Mouse (Mus musculus): Measurements from ENCODE around the gene Pmp22. TPM values are rescaled to one million over a fixed set of nuclear protein-coding genes. Genes with fewer than 3 reads are reported as not detected.

The Pmp22 gene
- polyA plus RNA-seq, 1 experiment from 2014 or later, result 119 TPM

GRCm38 (mm10) chr11:63176416-63176815 lies 47.6 kb downstream of the Pmp22 start:
- Histone ChIP-seq H3K4me1 (ENCODE audit: control insufficient read depth, insufficient read depth, low read length) (no peaks in the 10 kb centered on the region), H3K4me2 (ENCODE audit: low read depth, low read length) (no peak overlapping the region), H3K27me3 (ENCODE audit: control insufficient read depth, insufficient read depth, low read length) (no peaks in the 10 kb centered on the region), H3K9me3 (replicated peaks; ENCODE audit: control insufficient read depth, low read length) (no peaks in the 10 kb centered on the region), H3K4me3 (ENCODE audit: low read length) (no peak overlapping the region), H3K9ac (ENCODE audit: low read length) (no peak overlapping the region), H3K36me3 (ENCODE audit: control insufficient read depth, insufficient read depth) (no peaks in the 10 kb centered on the region), H3K27ac (ENCODE audit: low read length) (no peak overlapping the region)
- 74% methylated on average over 7 of the region's 7 CpGs for WGBS
- no peak for ATAC-seq (replicated peaks; ENCODE audit: extremely low read depth, insufficient read depth, low FRiP score)

GRCm38 (mm10) chr11:63180262-63181101 lies 51.7 kb downstream of the Pmp22 start:
- Histone ChIP-seq H3K9me3 (replicated peaks; ENCODE audit: control insufficient read depth, low read length) (no peaks in the 10 kb centered on the region), H3K4me2 (ENCODE audit: low read depth, low read length) (no peak overlapping the region), H3K4me1 (ENCODE audit: control insufficient read depth, insufficient read depth, low read length) (no peaks in the 10 kb centered on the region), H3K27me3 (ENCODE audit: control insufficient read depth, insufficient read depth, low read length) (no peaks in the 10 kb centered on the region), H3K9ac (ENCODE audit: low read length) (no peak overlapping the region), H3K36me3 (ENCODE audit: control insufficient read depth, insufficient read depth) (no peaks in the 10 kb centered on the region), H3K4me3 (ENCODE audit: low read length) (no peak overlapping the region), H3K27ac (ENCODE audit: low read length) (no peak overlapping the region)
- 68% methylated on average over 7 of the region's 7 CpGs for WGBS
- ATAC-seq (replicated peaks; ENCODE audit: extremely low read depth, insufficient read depth, low FRiP score), result no peak

GRCm38 (mm10) chr11:63188803-63189202 lies 60.0 kb downstream of the Pmp22 start:
- Histone ChIP-seq H3K4me2 (ENCODE audit: low read depth, low read length) (no peak overlapping the region), H3K4me3 (ENCODE audit: low read length) (no peak overlapping the region), H3K27me3 (ENCODE audit: control insufficient read depth, insufficient read depth, low read length) (no peaks in the 10 kb centered on the region), H3K36me3 (ENCODE audit: control insufficient read depth, insufficient read depth) (no peaks in the 10 kb centered on the region), H3K27ac (ENCODE audit: low read length) (no peak overlapping the region), H3K9ac (ENCODE audit: low read length) (no peak overlapping the region), H3K4me1 (ENCODE audit: control insufficient read depth, insufficient read depth, low read length) (peaks cover 4% of the 10 kb centered on the region), H3K9me3 (replicated peaks; ENCODE audit: control insufficient read depth, low read length) (no peaks in the 10 kb centered on the region)
- no peak for ATAC-seq (replicated peaks; ENCODE audit: extremely low read depth, insufficient read depth, low FRiP score)
- 77% methylated on average over 7 of the region's 7 CpGs for WGBS

GRCm38 (mm10) chr11:63198070-63198469 lies 69.3 kb downstream of the Pmp22 start:
- H3K27me3 ChIP-seq (ENCODE audit: control insufficient read depth, insufficient read depth, low read length), result no peaks in the 10 kb centered on the region
- no peak overlapping the region for H3K27ac ChIP-seq (ENCODE audit: low read length)
- H3K36me3 ChIP-seq (ENCODE audit: control insufficient read depth, insufficient read depth), result no peaks in the 10 kb centered on the region
- ATAC-seq (replicated peaks; ENCODE audit: extremely low read depth, insufficient read depth, low FRiP score), result no peak
- no peak overlapping the region for H3K4me2 ChIP-seq (ENCODE audit: low read depth, low read length)
- 58% methylated on average over 4 of the region's 4 CpGs for WGBS
- H3K9ac ChIP-seq (ENCODE audit: low read length), result no peak overlapping the region
- H3K4me1 ChIP-seq (ENCODE audit: control insufficient read depth, insufficient read depth, low read length), result no peaks in the 10 kb centered on the region
- H3K9me3 ChIP-seq (replicated peaks; ENCODE audit: control insufficient read depth, low read length), result peaks cover 15% of the 10 kb centered on the region
- H3K4me3 ChIP-seq (ENCODE audit: low read length), result no peak overlapping the region

GRCm38 (mm10) chr11:63201989-63202535 lies 73.3 kb downstream of the Pmp22 start:
- Histone ChIP-seq H3K36me3 (ENCODE audit: control insufficient read depth, insufficient read depth) (no peaks in the 10 kb centered on the region), H3K27ac (ENCODE audit: low read length) (no peak overlapping the region), H3K9me3 (replicated peaks; ENCODE audit: control insufficient read depth, low read length) (peaks cover 15% of the 10 kb centered on the region), H3K4me3 (ENCODE audit: low read length) (no peak overlapping the region), H3K9ac (ENCODE audit: low read length) (no peak overlapping the region), H3K4me1 (ENCODE audit: control insufficient read depth, insufficient read depth, low read length) (no peaks in the 10 kb centered on the region), H3K27me3 (ENCODE audit: control insufficient read depth, insufficient read depth, low read length) (no peaks in the 10 kb centered on the region), H3K4me2 (ENCODE audit: low read depth, low read length) (no peak overlapping the region)
- WGBS, result 79% methylated on average over 3 of the region's 3 CpGs
- ATAC-seq (replicated peaks; ENCODE audit: extremely low read depth, insufficient read depth, low FRiP score), result no peak

Other genes with a start within 250 kb of the Pmp22 start
- gene Tvp23b, start 249.5 kb upstream of the Pmp22 start, polyA plus RNA-seq (2015; fragmentation: Nextera tagmentation; extraction: Ambion mirVana), result 45.6 and 54.9 TPM in 2 replicates
- gene Cdrt4, start 177.8 kb upstream of the Pmp22 start, polyA plus RNA-seq (2015; fragmentation: Nextera tagmentation; extraction: Ambion mirVana), result 0.41 TPM in 1 of 2 replicates, not detected in the other
- gene Tekt3, start 67.3 kb upstream of the Pmp22 start, polyA plus RNA-seq (2015; fragmentation: Nextera tagmentation; extraction: Ambion mirVana), result not detected in 2 replicates

Measured in heart, embryonic 16.5 days (tissue).